Mouse (Mus musculus): ENCODE measurements at regions not wholly inside any gene's neighbourhood (a gene's known extent, or its start where the extent isn't known, plus 50 kb on each side); places are given as distances from the start of the nearest gene placed in this dataset.
"Not testable (repeated sequence)": the region's sequence is repeated elsewhere in the genome, so short reads cannot be mapped to it uniquely, and the experiment has no call there.

GRCm38 (mm10) chr12:14242720-14243119 lies 90.9 kb upstream of the Fam84a start:
- not testable (repeated sequence) for DNase-seq

GRCm38 (mm10) chr12:14237699-14238098 lies 85.8 kb upstream of the Fam84a start:
- DNase-seq = no peak

DNA sequence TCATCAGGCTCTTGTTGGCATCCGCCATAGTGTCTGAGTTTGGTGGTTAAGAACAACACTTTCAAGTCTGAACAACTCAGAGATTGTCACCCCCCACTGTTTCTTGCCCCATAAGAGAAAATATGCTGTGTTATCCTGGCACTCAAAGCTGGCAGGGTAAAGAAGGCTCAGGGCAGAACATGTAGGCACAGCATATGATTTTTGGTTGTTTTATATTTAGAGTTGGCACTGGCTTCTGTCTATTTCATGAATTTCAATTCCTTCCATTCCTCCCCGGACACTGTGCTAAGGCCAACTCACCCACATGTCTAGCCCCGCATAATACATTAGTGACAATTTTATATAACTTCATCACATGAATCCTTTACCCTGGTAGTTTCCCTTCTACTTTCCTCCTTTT lies 83.5 kb upstream of the Fam84a start:
- no peak for DNase-seq

- DNase-seq = no peak
Observed at GRCm38 (mm10) chr12:14212618-14213017, 60.8 kb upstream of the Fam84a start.

GRCm38 (mm10) chr12:14209881-14210280 lies 58.0 kb upstream of the Fam84a start:
- DNase-seq = no peak

DNA sequence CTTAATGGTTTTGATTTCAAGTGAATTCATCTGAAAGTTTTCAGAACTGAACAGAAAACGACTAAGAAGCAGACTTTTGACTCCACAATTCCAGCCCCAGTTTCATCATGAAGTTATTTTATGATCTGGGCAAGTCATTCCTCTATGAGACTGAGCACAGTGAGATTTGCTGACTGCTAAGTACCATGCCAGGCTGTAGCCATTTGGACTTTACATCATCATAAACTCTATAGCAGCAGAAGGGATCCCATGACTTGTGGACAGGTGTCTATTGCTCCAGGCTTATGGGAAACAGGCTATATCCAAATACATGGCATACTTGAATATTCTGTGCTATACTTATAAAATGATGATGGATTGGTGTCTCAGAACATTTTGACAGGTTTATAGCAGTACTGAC lies 55.4 kb upstream of the Fam84a start:
- no peak for DNase-seq

DNA sequence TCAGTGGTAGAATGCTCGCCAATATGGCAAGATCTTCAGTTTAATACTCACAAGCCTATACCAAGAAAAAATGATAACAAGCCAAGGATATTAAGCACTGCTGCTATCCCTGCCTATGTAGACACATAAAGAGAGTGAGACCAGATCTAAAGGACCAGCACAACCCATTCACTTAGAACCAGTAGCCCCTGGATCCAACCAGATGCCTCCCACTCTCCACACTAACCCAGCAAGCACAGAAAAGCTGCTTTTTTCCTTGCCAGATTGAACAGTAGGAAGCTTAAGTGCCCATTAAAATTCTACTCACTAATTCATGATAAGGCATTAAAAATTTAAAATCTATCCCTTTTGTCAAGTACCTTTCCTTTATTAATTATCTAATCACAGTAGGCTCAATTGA lies 52.6 kb upstream of the Fam84a start:
- no peak for DNase-seq
